Mouse (Mus musculus) spleen, embryonic (tissue): Measurements from ENCODE around the gene Hax1.

Experiments
- CTCF ChIA-PET: fragments of 350-600 bp; sonication (Branson Sonifier 250); formaldehyde crosslinking; loops from one replicate; lab custom pipeline; 2022; lab: Charles Lee

The Hax1 gene

DNA sequence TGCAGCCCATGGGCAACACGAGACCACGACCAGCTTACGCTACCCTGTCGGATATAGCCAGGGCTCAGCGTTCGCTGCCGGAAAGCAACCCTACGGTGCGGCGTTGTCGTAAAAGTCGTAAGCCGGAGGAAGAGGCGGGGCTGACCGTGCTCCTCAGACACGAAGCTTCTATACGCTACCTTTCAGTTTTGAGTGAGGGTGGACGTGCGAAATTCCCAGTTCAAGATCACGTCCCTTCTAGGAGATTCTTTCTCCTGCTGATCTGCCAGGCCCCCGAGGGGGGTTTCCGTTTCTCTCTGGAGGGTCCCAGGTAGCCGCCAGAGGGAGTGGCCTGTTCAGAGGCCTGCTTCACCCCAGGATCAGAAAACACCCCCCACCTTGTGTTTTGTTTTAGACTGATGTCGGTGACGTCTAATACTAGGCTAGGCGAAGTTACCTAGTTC lies at the start of gene Hax1:
TSS of gene Hax1 (minus strand) at position 169 of the 443 bp plus-strand sequence.
- CTCF ChIA-PET, result interaction anchor here (0.6 kb wide), 1 partner anchor 1568 kb away, joined by 3 read pairs; no protein-coding TSS in a partner anchor

DNA sequence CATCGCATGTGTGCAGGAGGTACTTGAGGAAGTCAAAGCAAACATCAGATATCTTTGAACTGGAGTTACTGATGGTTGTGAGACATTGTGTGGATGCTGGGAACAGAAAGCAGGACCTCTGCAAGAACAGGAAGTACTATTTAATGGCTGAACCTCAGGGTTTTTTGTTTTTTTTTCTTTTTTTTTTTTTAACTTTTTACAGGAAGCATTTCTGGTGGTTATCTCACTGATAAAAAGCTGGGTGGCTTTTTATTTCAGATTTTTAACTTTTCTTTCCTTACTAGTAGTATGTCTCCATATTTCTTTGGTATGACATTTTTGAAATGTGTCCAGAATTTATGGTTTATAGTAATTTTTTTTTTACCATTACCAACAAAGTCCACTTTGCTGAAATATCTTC lies 37.7 kb upstream of the Hax1 start:
- CTCF ChIA-PET, result interaction anchor here (0.5 kb wide), 1 partner anchor 383 kb away, joined by 3 read pairs; no protein-coding TSS in a partner anchor

DNA sequence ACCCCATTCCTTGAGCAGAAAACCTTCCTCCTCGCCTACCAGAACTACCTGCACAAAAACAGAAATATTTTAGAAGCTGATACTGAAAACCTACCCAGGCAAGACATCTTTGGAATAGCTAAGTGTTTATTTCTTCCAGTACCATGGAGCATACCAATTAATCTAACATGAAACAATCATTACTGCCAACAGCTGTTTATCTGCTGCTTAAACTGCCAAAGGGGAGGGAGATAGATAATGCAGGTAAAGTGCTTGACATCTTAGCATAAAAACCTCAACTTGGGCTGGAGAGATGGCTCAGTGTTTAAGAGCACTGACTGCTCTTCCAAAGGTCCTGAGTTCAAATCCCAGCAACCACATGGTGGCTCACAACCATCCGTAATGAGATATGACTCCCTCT lies 36.1 kb upstream of the Hax1 start:
- CTCF ChIA-PET, result no interaction called here

DNA sequence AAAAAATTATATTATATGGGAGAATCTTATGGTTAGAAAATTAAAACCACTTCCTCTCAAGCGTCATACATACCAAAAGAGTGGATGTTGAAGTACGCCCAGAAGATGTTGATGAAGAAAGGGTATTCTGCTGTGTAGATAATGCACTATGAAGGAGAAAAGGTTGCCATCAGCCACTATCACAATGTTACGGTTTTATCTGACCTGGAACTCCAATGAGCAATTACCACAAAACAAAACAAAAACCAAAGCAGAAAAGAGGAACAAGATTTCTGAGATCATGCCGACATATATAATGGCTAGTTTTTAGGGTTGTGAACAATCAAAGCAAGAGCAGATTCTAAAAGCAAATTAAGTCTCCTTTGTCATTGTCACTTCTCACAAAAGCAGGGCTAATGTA lies 18.0 kb upstream of the Hax1 start:
- CTCF ChIA-PET, result no interaction called here

DNA sequence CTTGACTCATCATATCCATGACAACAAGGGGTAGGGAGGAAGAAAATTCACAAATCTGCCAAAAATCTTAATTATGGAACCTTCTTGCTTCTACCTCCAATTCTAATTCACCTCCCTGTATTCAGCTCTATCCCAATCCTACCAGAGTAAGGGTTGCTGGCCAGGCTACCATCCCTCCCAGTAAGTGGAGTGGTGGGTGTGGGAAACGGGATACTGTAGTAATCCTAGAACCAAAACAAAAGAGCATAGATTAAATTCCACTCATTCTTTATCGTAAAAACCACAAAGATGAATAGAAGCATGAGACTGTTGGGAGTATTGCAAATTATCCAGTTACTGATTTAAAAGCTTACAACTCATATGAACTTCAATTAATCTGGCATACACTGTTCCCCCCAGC lies 11.7 kb upstream of the Hax1 start:
- CTCF ChIA-PET, result no interaction called here

DNA sequence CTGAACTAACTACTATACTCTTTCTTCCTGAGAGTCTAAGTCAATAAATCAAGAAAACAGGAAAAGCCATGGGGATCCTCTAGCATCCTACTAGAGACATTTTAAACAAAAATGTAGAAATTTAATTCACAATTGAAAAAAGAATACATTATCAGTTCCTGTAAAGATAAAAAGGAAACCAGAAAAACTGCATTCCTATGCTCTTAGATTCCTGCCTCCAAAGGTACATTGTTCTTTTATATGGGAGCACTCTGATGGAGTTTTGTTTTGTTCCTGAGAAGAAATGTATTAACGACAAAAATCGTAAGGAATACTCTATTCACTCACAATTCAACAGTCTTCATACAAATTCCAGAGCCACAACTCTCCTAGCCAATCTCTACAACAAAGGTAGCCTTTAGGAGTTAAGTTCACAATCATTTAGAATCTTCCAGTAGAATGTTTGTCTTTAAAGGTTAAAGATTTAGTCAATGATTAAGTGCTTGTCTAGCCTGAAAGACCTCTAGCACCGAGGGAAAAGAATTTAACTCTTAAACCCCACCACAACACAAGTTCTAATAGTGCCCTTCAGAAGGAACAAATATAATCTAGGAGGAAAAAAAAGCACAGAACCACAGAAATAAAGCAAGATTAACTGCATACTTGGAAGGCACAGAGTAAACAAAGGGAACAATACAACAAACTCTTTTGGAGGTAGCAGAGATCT lies 5.7 kb upstream of the Hax1 start:
- CTCF ChIA-PET, result no interaction called here

DNA sequence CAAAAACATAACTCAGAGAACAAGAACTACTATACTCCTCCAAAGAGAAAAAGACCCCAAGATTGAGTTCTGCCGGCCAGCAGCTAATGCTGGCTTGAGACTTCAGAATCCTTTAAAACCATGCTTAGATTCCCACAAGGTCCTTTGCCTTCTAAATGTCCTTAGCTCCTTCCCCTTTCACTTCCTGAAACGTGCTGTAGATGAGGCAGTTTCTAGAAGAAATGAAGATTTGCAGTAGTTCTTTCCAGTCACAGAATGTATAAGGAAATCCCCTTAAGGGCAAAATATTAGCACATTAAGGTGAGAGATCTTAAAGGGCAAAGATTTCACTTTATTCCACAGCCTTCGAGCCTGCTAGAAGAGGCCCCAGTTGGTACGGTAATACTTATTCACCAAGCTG lies 1.2 kb upstream of the Hax1 start:
- CTCF ChIA-PET, result interaction anchor here (0.5 kb wide), 1 partner anchor 23 kb away, joined by 8 read pairs; no protein-coding TSS in a partner anchor

DNA sequence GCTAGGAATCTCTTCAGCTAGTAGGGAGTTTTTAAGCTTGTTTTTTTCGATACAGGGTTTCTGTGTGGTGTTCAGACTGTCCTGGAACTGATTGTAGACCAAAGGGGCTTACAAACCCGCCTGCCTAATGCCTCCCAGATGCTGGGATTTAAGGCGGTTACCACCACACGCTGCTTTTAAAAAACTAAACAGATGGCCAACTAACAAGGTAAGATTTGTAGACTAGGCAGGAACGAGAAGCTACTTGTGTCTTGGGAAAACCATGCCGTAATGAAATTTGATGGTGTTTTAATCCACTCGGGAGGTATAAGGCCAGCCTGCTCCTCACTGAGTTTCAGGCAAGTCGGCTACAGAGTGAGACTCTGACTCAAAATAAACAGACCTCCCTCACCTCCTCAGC lies 510 bp upstream of the Hax1 start:
- CTCF ChIA-PET, result no interaction called here

DNA sequence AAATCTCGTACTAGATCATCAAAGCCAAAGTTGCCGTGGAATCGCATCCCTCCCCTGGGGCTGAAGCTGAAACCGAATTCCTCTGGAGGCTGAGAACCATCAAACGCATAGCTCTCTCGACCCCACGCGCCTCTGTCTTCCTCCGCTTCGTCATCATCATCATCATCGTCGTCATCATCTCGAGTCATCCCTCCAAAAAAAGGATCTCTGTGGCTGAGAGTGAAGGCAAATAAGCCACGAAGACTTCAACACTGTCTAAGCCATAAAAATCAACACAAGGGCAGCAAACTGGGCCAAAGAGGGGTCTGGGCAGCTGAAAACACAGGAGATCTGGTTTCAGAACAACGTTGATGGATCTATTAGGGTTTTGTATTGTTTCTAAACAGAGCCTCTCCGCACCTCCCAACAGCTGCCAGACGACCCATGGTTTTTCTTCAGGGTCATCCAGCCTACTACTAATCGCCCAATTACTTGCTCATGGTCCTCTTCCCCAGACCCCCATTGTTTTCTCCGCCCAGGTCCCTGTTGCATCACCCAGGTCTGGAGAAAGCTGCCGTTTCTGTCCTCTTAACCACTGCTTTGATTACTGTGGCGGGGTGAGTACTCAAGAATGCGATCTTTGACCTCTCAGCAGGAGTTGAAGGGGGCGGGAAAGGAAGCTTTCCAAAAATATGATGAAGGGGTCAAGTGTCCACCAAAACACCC lies 637 bp downstream of the Hax1 start:
- CTCF ChIA-PET, result interaction anchor here (0.6 kb wide), 1 partner anchor 1567 kb away, joined by 3 read pairs; no protein-coding TSS in a partner anchor

DNA sequence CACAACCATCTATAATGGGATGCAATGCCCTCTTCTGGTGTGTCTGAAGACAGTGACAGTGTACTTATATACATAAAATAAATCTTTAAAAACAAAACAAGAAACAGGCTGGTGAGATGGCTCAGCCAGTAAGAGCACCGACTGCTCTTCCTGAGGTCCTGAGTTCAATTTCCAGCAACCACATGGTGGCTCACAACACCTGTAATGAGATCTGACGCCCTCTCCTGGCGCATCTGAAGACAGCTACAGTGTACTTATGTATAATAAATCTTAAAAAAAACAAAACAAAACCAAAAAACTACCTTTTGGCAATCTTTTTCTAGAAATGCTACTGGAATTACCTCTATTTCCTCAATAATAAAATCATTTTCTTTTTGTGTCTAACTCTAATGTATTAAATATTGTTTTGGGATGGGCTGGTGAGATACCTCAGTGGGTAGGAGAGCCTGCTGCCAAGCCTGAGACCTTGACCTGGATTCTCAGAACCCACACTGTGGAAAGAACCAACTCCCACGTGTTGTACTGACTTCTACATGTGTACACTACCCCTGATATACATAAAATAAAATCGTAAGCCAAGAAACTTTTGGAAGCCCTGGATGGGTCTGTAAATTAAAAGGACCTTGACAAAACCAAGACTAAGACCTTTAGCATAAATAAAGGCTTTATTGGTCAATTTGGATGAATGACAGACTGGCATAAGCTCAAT lies 3.6 kb downstream of the Hax1 start:
- CTCF ChIA-PET, result no interaction called here

DNA sequence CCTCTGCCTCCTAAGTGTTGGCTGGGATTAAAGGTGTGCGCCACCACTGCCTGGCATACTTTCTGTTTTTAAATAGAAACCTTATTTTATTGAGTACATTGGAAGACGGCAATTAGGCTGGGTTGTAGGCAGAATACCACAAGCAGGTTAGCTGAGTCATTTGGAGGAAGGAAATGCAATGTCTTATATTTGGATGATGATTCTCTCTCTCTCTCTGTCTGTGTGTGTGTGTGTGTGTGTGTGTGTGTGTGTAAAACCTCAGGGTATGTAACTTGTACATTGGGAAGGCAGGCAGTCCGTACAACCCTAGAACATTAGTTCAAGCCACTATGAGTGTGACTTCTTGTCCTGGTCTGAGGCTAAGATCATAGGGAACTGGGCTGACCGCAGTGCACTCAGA lies 10.8 kb downstream of the Hax1 start:
- CTCF ChIA-PET, result no interaction called here

DNA sequence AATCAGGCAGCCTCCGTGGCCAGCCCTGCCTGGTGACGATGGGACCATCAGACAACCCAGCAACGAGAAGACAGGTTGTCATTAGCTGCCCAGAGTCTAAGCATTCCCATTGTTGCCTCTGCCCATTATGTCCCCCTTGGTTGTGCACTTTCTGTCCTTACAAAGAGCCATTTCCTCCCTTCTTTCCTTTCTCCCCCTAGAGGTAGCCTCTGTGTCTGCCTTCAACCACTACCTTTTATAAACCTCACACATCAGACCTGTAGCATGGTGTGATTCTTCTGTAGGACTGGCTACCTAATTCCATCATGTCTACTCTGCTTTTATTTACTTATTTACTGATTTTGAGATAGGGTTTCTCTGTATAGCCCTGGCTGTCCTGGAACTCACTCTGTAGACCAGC lies 11.4 kb downstream of the Hax1 start:
- CTCF ChIA-PET, result no interaction called here

DNA sequence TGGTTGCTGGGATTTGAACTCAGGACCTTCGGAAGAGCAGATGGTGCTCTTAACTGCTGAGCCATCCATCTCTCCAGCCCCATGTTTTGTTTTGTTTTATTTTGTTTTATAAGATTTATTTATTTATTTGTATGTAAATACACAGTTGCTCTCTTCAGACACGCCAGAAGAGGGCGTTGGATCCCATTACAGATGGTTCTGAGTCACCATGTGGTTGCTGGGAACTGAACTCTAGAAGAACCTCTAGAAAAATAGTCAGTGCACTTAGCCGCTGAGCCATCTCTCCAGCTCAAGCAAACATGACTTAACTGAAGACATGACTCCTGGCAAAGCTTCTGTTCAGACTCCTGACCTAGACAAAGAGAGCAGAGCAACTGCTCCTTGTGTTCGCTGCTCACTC lies 16.2 kb downstream of the Hax1 start:
- CTCF ChIA-PET, result interaction anchor here (0.7 kb wide), 1 partner anchor 42 kb away, joined by 9 read pairs; no protein-coding TSS in a partner anchor

DNA sequence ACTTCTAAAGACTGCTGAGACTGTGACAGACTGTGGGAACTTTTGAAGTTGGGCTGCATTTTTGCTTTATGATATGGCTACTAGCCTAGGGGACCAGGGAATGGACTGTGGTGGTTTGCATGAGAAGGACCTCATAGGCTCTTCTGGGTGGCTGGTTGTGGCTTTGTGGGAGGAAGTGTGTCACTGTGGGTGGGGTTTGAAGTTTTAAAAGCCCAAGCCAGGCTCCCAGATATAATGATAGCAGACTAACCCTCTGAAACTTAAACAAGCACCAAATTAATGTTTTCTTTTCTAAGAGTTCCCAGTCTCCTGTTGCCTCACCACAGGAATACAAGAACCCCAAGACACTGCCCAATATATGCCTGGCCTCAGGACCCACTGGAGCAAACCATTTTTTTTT lies 21.7 kb downstream of the Hax1 start:
- CTCF ChIA-PET, result no interaction called here

DNA sequence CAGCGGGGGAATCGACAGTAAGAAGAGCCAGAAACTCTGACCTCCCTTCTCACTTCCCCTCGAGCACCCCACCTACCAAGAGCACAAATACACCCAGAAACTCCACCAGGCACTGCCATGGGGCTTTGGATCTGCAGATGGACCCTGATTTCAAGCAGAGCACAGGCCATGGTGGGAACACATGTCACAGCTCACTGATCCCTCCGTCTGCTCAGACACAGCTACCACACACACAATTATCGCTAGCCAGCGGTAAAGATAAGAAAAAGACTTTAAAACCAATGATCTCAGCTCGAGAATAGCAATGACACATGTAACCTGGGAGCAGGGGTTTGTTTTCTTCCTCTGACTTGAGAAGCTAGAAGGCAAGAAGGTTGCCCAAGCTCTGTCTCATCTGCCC lies 30.1 kb downstream of the Hax1 start:
- CTCF ChIA-PET, result no interaction called here

DNA sequence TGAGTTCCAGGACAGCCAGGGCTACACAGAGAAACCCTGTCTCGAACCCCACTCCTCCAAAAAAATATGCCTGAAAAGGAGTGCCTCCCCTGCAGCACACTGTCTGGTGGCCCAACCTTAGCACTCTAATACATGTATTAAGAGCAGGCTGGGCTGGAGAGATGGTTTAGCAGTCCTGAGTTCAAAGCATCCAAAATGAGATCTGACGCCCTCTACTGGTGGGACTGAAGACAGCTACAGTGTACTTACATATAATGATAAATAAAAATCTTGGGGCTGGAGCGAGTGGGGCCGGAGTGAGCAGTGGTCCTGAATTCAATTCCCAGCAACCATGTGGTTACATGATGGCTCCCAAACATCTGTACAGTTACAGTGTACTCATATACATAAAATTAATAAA lies 31.6 kb downstream of the Hax1 start:
- CTCF ChIA-PET, result interaction anchor here (0.7 kb wide), 1 partner anchor 21 kb away, joined by 4 read pairs; no protein-coding TSS in a partner anchor

DNA sequence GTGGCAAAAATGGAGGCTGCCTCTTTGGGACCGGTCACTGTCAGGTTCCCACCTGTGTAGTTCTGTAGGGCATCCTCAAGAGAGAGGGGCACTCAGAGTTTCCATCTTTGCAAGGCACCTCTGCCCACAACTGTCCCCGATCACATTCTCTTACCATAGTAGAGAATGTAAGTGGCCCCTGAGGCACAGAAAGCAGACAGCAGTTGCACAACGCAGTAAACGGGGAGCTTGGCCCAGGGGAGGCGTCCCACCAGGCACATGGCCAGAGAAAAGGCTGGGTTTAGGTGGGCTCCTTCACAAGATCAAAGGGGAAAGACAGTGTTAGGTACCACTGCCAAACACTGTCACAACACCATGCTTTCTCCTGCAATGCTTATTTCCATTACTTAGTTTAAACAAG lies 32.6 kb downstream of the Hax1 start:
- CTCF ChIA-PET, result interaction anchor here (1.8 kb wide), 1 partner anchor 13 kb away, joined by 6 read pairs; no protein-coding TSS in a partner anchor

DNA sequence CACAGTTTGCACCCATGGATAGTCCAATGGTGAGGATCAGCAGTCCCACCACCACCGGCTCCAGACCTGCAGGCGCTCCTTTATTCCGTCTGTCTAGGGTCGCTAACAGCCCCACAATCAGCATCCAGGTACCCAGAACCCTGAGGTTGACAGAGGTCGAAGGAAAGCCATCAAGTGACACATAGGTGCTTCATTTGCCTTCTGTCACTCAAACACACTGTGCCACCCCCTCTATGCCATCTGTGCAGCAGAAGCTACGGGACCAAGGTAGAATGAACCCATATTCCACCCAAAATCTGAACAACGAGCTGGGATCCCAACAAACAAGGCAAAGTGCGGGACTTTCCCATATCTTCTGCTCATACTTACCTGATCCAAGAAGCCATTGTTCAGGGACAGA lies 33.0 kb downstream of the Hax1 start:
- CTCF ChIA-PET, result interaction anchor here (0.6 to 1.8 kb wide), 3 partner anchors 12 to 237 kb away, joined by 4 to 6 read pairs (median 4); no protein-coding TSS in a partner anchor

DNA sequence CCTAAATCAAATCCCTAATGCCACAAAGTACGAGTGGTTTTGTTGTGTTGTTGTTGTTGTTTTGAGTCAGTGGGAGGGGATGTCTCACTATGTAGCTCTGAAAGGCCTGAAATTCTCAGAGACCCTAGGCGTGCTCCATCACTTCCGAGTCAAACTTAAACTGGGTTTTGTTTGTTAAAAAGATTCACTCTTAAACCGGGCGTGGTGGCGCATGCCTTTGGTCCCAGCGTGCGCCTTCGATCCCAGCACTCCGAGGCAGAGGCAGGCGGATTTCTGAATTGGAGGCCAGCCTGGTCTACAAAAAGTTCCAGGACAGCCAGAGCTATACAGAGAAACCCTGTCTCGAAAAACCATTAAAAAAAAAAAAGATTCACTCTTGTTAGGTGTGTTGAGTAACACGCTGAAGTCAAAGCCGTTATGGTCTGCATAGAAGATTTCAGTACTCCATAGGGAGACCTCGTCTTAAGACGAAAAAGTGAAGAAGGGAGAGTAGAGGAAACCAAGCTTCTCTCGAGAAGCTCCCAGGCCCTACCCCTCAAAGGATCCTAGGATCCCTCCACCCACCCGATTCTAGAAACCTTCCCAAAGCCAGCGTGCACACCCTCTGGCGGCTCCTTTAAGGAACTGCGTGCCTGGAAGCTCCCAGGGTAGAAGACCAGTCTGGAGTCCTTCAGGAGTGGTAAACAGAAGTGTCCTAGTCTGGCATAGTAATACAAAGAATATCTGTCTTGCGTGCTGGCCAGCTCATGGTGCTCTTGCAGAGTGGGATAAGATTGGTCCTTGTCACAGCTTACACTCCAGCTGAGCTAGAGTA lies 34.4 kb downstream of the Hax1 start:
- CTCF ChIA-PET, result interaction anchor here (0.6 to 1.8 kb wide), 3 partner anchors 9 to 772 kb away, joined by 6 to 9 read pairs (median 7); no protein-coding TSS in a partner anchor

DNA sequence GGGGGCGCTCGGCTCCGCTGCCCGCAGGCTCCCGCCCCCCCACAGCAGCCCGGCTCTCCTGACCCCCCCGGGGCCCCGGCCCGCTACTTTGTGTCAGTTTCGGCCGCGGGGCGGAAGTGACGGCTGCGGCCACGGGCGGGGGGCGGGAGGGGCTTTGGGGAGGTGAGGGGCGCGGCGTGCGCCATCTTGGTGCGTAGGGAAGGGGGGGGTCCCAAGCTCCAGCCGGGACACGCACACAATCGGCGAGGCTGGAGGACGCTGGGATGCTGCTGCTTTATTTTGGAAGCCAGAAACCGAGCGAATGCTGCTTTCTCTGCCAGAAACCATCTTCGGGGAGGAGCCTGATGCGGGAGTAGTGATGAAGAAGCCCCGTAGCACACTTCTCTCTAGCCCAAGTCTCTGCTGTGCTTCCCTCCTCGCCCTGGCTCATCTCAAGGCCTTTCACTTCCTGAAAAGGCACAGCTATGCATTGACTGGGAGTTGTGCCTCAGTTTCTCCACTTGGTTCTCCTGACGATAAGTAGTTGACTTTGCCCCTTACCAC lies 35.3 kb downstream of the Hax1 start, which contains the start of gene Atp8b2:
TSS of gene Atp8b2 (minus strand) at position 288 of the 543 bp plus-strand sequence.
- CTCF ChIA-PET, result no interaction called here
